In genomic region chr2:30242509-30242908, GRCm38 (mm10) we compare ENCODE assay signal across 8 mouse cellular contexts. TPM values are rescaled to one million over a fixed set of nuclear protein-coding genes. Genes with fewer than 3 reads are reported as not detected.
DNase-seq lines count a peak whose midpoint lies in the region; ATAC-seq lines count a peak whose summit lies in the region.

No protein-coding gene starts in this region.

- peak overlapping the region; percentile 74 for H3K27ac ChIP-seq in heart, embryonic 15.5 days
- H3K27ac ChIP-seq in limb, embryonic 11.5 days (replicated peaks; ENCODE audit: low read depth, low read length), result 0 out of 2 replicates have a peak overlapping the region, but pooled peaks have one; percentile 18

- DNase-seq in right cerebral cortex, adult 18-20 months, result peak; percentile 46
- no peak for DNase-seq in right cerebral cortex, postnatal 36 days (ENCODE audit: low spot score in 2 of 2)
- peak; percentile 82 for DNase-seq in cerebellum, adult 9-11 months
- peak; percentile 33 for DNase-seq in limb, embryonic 11.5 days (ENCODE audit: low spot score)
- DNase-seq in skeletal muscle tissue, adult 2 months (ENCODE audit: low read depth, low spot score), result peak; percentile 72
- DNase-seq in right cerebral cortex, postnatal 4 days, result no peak
- DNase-seq in right cerebral cortex, postnatal 25 days, result no peak

- no peak overlapping the region for H3K9ac ChIP-seq in heart, embryonic 15.5 days
- H3K9ac ChIP-seq in limb, embryonic 11.5 days (ENCODE audit: low read length), result no peak overlapping the region

- H3K9me3 ChIP-seq in heart, embryonic 15.5 days (replicated peaks), result no peaks in the 10 kb centered on the region
- H3K9me3 ChIP-seq in limb, embryonic 11.5 days (ENCODE audit: control insufficient read depth, low read length), result no peaks in the 10 kb centered on the region

- no peaks in the 10 kb centered on the region for H3K27me3 ChIP-seq in heart, embryonic 15.5 days
- no peaks in the 10 kb centered on the region for H3K27me3 ChIP-seq in limb, embryonic 11.5 days (ENCODE audit: control insufficient read depth, insufficient read depth, low read length)

- no peak overlapping the region for H3K4me2 ChIP-seq in heart, embryonic 15.5 days
- H3K4me2 ChIP-seq in limb, embryonic 11.5 days (ENCODE audit: low read depth, severe bottlenecking), result no peak overlapping the region

- 49% methylated on average over 4 of the region's 4 CpGs for WGBS in heart, embryonic 15.5 days
- 46% methylated on average over 4 of the region's 4 CpGs for WGBS in limb, embryonic 11.5 days

- H3K36me3 ChIP-seq in heart, embryonic 15.5 days, result peaks cover 30% of the 10 kb centered on the region
- H3K36me3 ChIP-seq in limb, embryonic 11.5 days (ENCODE audit: control insufficient read depth, insufficient read depth, low read length), result peaks cover 11% of the 10 kb centered on the region; the same call in 1 of the 2 replicates

- peak; percentile 31; the same call in 1 of the 2 replicates for ATAC-seq in heart, embryonic 15.5 days (replicated peaks; ENCODE audit: insufficient number of reproducible peaks, insufficient read depth, low FRiP score, low read depth)
- no peak for ATAC-seq in limb, embryonic 11.5 days (ENCODE audit: insufficient number of reproducible peaks, low FRiP score, low TSS enrichment, low read depth)

- no peak overlapping the region for H3K4me3 ChIP-seq in heart, embryonic 15.5 days
- H3K4me3 ChIP-seq in limb, embryonic 11.5 days (ENCODE audit: low read depth, low read length), result no peak overlapping the region

- H3K4me1 ChIP-seq in heart, embryonic 15.5 days (replicated peaks), result peaks cover 68% of the 10 kb centered on the region
- peaks cover 15% of the 10 kb centered on the region for H3K4me1 ChIP-seq in limb, embryonic 11.5 days (ENCODE audit: control insufficient read depth, insufficient read depth, low read length)

RNA-seq across cellular contexts. Expression of gene Gm28035, which starts 2.1 kb away (rescaled TPM):
- 0.33 and 0.38 TPM in 2 replicates for polyA plus RNA-seq in heart, embryonic 15.5 days (2015; fragmentation: Nextera tagmentation; extraction: Ambion mirVana)
- polyA plus RNA-seq in limb, embryonic 11.5 days (2014; fragmentation: Nextera tagmentation; extraction: Ambion mirVana), result 0.09 TPM in 1 of 2 replicates, not detected in the other

RNA-seq across cellular contexts. Expression of gene Lrrc8a, which starts 5.0 kb away (rescaled TPM):
- 37.7 and 40.0 TPM in 2 replicates for polyA plus RNA-seq in heart, embryonic 15.5 days (2015; fragmentation: Nextera tagmentation; extraction: Ambion mirVana)
- polyA plus RNA-seq in limb, embryonic 11.5 days (2014; fragmentation: Nextera tagmentation; extraction: Ambion mirVana), result 58.2 and 58.3 TPM in 2 replicates

RNA-seq across cellular contexts. Expression of gene Phyhd1, which starts 23.5 kb away (rescaled TPM):
- 8.4 and 10.1 TPM in 2 replicates for polyA plus RNA-seq in heart, embryonic 15.5 days (2015; fragmentation: Nextera tagmentation; extraction: Ambion mirVana)
- 3.3 and 3.7 TPM in 2 replicates for polyA plus RNA-seq in limb, embryonic 11.5 days (2014; fragmentation: Nextera tagmentation; extraction: Ambion mirVana)

RNA-seq across cellular contexts. Expression of gene Kyat1, which starts 36.9 kb away (rescaled TPM):
- 21.1 and 22.1 TPM in 2 replicates for polyA plus RNA-seq in heart, embryonic 15.5 days (2015; fragmentation: Nextera tagmentation; extraction: Ambion mirVana)
- polyA plus RNA-seq in limb, embryonic 11.5 days (2014; fragmentation: Nextera tagmentation; extraction: Ambion mirVana), result 6.1 and 7.6 TPM in 2 replicates

RNA-seq across cellular contexts. Expression of gene Gm28038, which starts 38.3 kb away (rescaled TPM):
- polyA plus RNA-seq in heart, embryonic 15.5 days (2015; fragmentation: Nextera tagmentation; extraction: Ambion mirVana), result not detected in 2 replicates
- not detected in 2 replicates for polyA plus RNA-seq in limb, embryonic 11.5 days (2014; fragmentation: Nextera tagmentation; extraction: Ambion mirVana)

Comparison
In these comparisons a context has a peak if more than half of its experiments do, and no peak if none do; other contexts are left out.
1. DNase-seq: peak in right cerebral cortex, adult 18-20 months (single experiment), cerebellum, adult 9-11 months (single experiment), limb, embryonic 11.5 days (single experiment) and skeletal muscle tissue, adult 2 months (single experiment); none in right cerebral cortex, postnatal 36 days (0 of 2), right cerebral cortex, postnatal 4 days (single experiment) and right cerebral cortex, postnatal 25 days (single experiment).